Mouse (Mus musculus): ENCODE measurements around the gene Smad3. TPM values are rescaled to one million over a fixed set of nuclear protein-coding genes. Genes with fewer than 3 reads are reported as not detected.

The Smad3 gene
- polyA plus RNA-seq, 1 experiment from 2014 or later: 24.0 TPM

DNA sequence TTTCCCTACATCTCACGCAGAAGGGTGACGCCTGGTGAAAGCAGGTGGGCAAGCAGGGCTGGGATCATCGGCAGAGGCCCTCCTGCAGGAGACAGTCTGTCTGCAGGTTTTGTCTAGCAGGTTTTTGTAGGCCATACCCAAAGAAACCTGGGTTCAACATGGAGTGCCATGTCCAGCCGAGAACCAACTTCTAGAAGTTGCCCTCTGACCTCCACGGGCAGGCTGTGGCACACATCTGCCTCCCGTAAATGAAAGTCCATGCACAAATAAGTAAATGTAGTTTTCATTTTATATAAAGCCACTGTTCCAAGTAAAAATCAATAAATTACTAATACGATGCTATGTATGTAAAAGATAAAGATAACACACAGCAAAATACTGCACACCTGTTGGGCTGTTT is 3.0 kb upstream of the Smad3 start:
- H3K9ac ChIP-seq (ENCODE audit: low read length): no peak overlapping the region
- no peak overlapping the region for H3K4me2 ChIP-seq (ENCODE audit: low read depth, severe bottlenecking)
- H3K27me3 ChIP-seq (ENCODE audit: control insufficient read depth, insufficient read depth, low read length): no peaks in the 10 kb centered on the region
- peaks cover 10% of the 10 kb centered on the region for H3K4me1 ChIP-seq (ENCODE audit: control insufficient read depth, insufficient read depth, low read length)
- no peak for DNase-seq (ENCODE audit: low spot score)
- H3K4me3 ChIP-seq (ENCODE audit: low read depth, low read length): no peak overlapping the region
- no peaks in the 10 kb centered on the region for H3K36me3 ChIP-seq (ENCODE audit: control insufficient read depth, insufficient read depth, low read length)
- H3K27ac ChIP-seq (replicated peaks; ENCODE audit: low read depth, low read length): no peak overlapping the region
- H3K9me3 ChIP-seq (ENCODE audit: control insufficient read depth, low read length): peaks cover 4% of the 10 kb centered on the region; the same call in 1 of the 2 replicates
- WGBS: 94% methylated on average over 7 of the region's 7 CpGs
- no peak for ATAC-seq (ENCODE audit: insufficient number of reproducible peaks, low FRiP score, low TSS enrichment, low read depth)

DNA sequence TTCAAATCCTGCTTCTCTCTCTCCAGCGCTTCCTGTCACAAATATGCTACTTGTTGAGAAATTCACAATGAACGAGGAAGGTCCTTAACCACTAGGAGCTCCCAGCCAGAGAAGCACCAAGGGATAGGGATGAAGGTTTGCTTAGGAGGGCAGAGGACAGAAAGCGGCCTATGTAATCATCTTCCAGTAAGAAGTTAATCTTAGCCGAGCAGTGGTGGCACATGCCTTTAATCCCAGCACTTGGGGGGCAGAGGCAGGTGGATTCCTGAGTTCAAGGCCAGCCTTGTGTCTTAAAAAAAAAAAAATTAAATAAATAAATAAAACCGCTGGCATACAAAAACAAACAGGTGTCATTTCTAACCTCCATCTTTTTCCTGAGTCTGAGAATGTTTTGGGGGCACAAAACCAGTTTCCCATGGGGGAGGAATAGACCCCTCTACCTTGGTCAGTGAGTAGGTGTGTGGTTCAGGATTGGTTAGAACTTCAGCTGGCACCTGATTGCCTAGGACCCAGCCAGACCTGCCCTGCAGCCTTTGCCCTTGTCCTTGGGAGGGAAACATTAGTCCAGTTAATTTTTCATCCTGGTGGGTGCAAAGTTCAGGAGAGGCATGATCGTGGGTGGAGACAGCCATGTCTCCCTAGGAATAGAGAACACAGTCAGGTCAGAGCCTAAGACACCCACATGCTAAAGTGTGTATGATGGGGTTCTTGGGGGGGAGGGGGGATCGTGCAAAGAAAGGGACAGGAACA is 2.4 kb upstream of the Smad3 start:
- DNase-seq (ENCODE audit: low spot score) (no peak), ATAC-seq (ENCODE audit: insufficient number of reproducible peaks, low FRiP score, low TSS enrichment, low read depth) (no peak)
- 83% methylated on average over 7 of the region's 7 CpGs for WGBS
- H3K4me2 ChIP-seq (ENCODE audit: low read depth, severe bottlenecking): no peak overlapping the region; the same call in 1 of the 2 replicates
- H3K36me3 ChIP-seq (ENCODE audit: control insufficient read depth, insufficient read depth, low read length): no peaks in the 10 kb centered on the region
- no peak overlapping the region for H3K4me3 ChIP-seq (ENCODE audit: low read depth, low read length)
- H3K4me1 ChIP-seq (ENCODE audit: control insufficient read depth, insufficient read depth, low read length): peaks cover 16% of the 10 kb centered on the region
- H3K9me3 ChIP-seq (ENCODE audit: control insufficient read depth, low read length): peaks cover 4% of the 10 kb centered on the region; the same call in 1 of the 2 replicates
- H3K9ac ChIP-seq (ENCODE audit: low read length): no peak overlapping the region
- H3K27me3 ChIP-seq (ENCODE audit: control insufficient read depth, insufficient read depth, low read length): no peaks in the 10 kb centered on the region
- no peak overlapping the region for H3K27ac ChIP-seq (replicated peaks; ENCODE audit: low read depth, low read length)

DNA sequence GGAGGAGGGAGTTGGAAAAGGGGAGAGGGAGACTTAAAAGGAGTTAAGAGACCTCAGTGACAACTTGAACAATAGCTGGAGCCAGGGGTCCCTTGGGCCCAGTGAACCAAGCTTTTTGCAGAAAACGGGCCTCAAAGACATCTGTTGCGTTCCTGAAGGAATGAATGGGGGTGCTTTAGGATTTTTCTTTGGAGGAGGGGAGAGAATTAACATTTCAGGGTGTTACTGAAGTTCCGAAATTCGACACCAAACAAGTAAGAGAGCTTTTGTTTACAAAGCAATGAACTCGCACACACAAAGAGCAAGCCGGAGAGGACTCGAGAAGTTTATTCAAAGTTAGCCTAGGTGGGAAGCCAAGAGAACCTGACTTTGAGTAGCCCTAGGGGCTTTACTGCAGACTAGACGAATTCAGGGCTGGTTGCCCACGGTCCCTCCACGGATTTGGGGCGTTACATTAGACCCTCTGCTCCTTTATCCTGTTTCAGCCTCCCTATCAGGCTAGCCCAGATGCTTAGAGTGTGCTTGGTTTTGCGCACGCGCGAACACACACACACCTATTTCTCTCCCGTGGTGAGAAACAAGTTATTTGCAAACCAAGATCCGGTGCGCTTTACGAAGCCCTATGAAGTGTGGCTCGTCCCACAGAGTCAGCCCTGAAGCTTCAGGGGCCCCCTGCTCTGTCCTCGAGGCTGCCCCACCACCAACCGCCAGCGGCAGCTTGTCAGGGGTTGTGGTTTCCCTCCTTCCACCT is 1.0 kb upstream of the Smad3 start:
- no peaks in the 10 kb centered on the region for H3K36me3 ChIP-seq (ENCODE audit: control insufficient read depth, insufficient read depth, low read length)
- H3K27me3 ChIP-seq (ENCODE audit: control insufficient read depth, insufficient read depth, low read length): no peaks in the 10 kb centered on the region
- DNase-seq (ENCODE audit: low spot score) (peak; percentile 80), ATAC-seq (ENCODE audit: insufficient number of reproducible peaks, low FRiP score, low TSS enrichment, low read depth) (no peak)
- peak overlapping the region; percentile 98 for H3K27ac ChIP-seq (replicated peaks; ENCODE audit: low read depth, low read length)
- WGBS: under 1% methylated on average over 23 of the region's 23 CpGs
- peak overlapping the region; percentile 95 for H3K9ac ChIP-seq (ENCODE audit: low read length)
- H3K9me3 ChIP-seq (ENCODE audit: control insufficient read depth, low read length): peaks cover 4% of the 10 kb centered on the region; the same call in 1 of the 2 replicates
- H3K4me2 ChIP-seq (ENCODE audit: low read depth, severe bottlenecking): peak overlapping the region; percentile 79
- peak overlapping the region; percentile 88 for H3K4me3 ChIP-seq (ENCODE audit: low read depth, low read length)
- peaks cover 27% of the 10 kb centered on the region for H3K4me1 ChIP-seq (ENCODE audit: control insufficient read depth, insufficient read depth, low read length)

DNA sequence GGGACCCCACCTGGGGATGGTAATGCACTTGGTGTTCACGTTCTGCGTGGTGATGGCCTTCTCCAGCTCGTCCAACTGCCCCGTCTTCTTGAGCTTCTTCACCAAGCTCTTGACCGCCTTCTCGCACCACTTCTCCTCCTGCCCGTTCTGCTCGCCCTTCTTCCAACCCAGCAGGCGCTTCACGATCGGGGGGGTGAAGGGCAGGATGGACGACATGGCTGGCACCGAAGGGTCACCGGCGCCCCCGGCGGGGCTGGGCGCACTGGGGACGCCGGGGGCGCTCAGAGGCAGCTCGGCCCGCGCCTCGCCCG is 377 bp downstream of the Smad3 start:
- peak overlapping the region; percentile 88 for H3K4me3 ChIP-seq (ENCODE audit: low read depth, low read length)
- WGBS: 0% methylated on average over 26 of the region's 26 CpGs
- H3K9me3 ChIP-seq (ENCODE audit: control insufficient read depth, low read length): peaks cover 4% of the 10 kb centered on the region; the same call in 1 of the 2 replicates
- no peaks in the 10 kb centered on the region for H3K27me3 ChIP-seq (ENCODE audit: control insufficient read depth, insufficient read depth, low read length)
- peak overlapping the region; percentile 95 for H3K9ac ChIP-seq (ENCODE audit: low read length)
- peaks cover 35% of the 10 kb centered on the region for H3K4me1 ChIP-seq (ENCODE audit: control insufficient read depth, insufficient read depth, low read length)
- ATAC-seq (ENCODE audit: insufficient number of reproducible peaks, low FRiP score, low TSS enrichment, low read depth): no peak; the same call in 1 of the 2 replicates
- H3K4me2 ChIP-seq (ENCODE audit: low read depth, severe bottlenecking): peak overlapping the region; percentile 79
- H3K36me3 ChIP-seq (ENCODE audit: control insufficient read depth, insufficient read depth, low read length): no peaks in the 10 kb centered on the region
- DNase-seq (ENCODE audit: low spot score): no peak
- H3K27ac ChIP-seq (replicated peaks; ENCODE audit: low read depth, low read length): peak overlapping the region; percentile 98

DNA sequence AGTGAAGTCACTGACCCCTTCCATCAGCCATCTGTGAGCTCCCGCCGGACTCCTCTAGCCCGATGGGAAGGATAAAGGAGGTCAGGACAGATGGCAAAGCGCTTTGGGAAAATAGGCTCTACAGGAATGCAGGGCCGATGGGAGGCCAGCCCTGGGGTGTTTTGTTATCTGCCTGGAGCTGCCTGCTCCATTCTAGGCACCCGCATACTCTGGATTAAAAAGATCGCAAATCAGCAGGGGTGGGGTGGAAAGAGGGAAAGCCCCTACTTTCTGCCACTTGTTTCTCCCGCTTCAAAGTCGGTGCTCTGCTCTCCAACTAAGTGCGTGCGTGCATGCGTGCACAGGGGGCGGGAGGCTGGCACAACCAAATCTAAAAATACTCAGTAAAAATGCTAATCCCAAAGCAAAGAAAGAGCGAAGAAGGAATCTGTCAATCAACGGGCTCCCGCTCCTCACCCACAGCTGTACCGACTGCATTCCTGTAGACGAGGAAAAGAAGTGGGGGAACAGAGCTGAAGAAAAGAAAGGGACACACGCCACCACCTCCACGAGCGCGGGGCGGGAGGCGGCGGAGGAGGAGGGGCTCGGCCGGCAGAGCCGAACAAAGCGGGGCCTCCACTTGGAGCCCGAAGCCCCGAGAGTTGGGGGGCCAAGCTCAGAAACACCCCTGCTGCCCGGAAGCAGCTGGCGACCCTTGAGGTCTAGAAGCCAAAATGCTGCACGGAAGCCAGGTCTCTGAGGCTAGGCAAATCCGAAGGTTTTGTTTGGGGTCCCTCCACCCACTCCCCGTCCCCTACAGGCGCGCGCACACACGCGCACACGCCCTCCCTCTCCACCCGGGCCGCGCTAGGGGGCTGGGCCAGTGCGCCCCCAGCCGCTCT is 973 bp downstream of the Smad3 start:
- WGBS: under 1% methylated on average over 41 of the region's 47 CpGs
- H3K27me3 ChIP-seq (ENCODE audit: control insufficient read depth, insufficient read depth, low read length): no peaks in the 10 kb centered on the region
- H3K27ac ChIP-seq (replicated peaks; ENCODE audit: low read depth, low read length): peak overlapping the region; percentile 98
- ATAC-seq (ENCODE audit: insufficient number of reproducible peaks, low FRiP score, low TSS enrichment, low read depth) (0 out of 2 replicates have a peak, but pooled peaks have one; percentile 6), DNase-seq (ENCODE audit: low spot score) (peak; percentile 82)
- H3K4me2 ChIP-seq (ENCODE audit: low read depth, severe bottlenecking): peak overlapping the region; percentile 79
- peak overlapping the region; percentile 88 for H3K4me3 ChIP-seq (ENCODE audit: low read depth, low read length)
- peaks cover 35% of the 10 kb centered on the region for H3K4me1 ChIP-seq (ENCODE audit: control insufficient read depth, insufficient read depth, low read length)
- no peaks in the 10 kb centered on the region for H3K36me3 ChIP-seq (ENCODE audit: control insufficient read depth, insufficient read depth, low read length)
- peaks cover 4% of the 10 kb centered on the region; the same call in 1 of the 2 replicates for H3K9me3 ChIP-seq (ENCODE audit: control insufficient read depth, low read length)
- H3K9ac ChIP-seq (ENCODE audit: low read length): peak overlapping the region; percentile 95

DNA sequence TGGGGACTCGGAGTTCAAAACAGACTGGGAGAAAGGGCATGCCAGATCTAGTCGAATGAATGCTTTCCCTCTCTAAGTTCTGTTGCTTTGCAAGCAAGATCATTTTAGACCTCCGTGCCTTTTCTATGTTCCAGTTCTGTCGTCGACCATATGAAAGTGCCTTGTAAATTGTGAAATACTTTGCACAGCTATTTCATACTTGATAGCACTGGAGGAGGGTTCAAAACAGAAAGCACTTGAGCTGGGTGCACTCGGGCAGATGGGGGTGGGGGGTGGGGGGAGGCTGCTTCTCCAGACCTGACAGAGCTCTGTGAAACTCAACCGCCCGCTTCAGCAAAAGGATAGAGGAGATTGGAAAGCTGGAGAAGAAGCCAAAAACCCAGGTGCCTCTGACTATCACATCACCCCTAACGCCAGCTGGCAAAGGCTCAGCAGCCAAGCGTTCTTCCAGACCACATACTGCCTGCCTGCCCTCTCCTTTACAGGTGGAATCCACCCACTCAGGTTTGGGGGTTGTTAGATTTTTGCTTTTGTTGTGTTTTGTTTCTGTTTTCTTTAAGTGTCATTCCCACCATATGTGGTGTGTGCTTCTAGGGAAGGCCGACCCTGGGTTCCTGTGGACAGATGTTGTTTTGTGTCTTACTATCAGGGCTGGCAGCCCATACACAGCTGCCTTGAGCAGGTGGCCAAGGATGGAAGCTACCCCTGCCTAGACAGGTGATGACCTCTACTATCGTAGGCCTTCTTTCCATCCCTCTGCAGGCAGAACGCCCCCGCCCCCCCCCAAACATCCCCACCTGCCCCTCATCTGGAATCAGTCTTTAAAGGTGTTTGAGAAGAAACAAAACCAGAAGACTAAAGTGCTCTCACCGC is 1.9 kb downstream of the Smad3 start:
- peak overlapping the region; percentile 79 for H3K4me2 ChIP-seq (ENCODE audit: low read depth, severe bottlenecking)
- H3K4me1 ChIP-seq (ENCODE audit: control insufficient read depth, insufficient read depth, low read length): peaks cover 35% of the 10 kb centered on the region

DNA sequence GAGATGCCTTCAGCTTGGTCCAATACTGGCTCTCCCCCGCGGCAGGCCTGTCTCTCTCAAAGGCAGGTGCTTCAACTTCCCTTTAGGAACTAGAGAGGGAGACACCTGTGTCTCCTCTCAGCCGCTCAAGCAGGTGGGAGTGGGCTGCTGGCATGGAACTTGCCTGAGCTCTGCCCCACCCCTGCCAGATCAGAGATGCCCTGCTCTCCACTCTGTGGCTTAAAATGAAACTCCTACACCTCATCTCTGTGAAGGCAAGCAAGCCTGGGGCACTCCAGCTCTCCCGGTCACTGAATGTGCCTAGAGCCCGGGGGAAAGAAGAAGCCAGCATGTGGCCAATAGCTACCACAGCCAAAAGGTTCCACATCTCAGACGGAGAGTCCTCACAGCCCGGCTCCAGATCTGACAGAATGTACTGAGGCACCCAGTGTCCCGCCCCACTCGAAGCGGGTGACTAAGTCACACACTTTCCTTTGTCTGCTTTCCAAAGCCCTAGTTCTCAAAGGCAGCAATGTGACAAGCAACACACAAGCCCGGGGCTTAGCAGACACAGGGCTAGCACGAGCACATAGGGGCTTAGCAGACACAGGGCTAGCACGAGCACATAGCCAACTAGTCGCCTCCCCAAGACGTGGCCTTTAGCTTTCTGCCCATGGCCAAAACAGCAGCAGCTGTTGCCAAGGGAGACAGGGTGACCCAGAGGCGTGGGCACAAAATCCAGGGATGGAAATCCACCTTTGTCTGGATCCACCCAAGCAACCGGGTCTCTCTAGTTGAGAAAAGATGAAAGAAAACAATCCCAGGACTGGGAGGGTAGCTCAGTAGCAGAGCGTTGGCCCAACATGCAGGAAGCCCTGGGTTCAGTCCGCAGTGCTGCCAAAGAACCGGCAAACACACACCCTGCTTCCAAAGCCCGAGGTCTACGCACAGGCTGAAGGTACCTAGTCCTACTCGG is 3.0 kb downstream of the Smad3 start:
- Histone ChIP-seq H3K4me1 (ENCODE audit: control insufficient read depth, insufficient read depth, low read length) (peaks cover 43% of the 10 kb centered on the region), H3K9me3 (ENCODE audit: control insufficient read depth, low read length) (no peaks in the 10 kb centered on the region), H3K9ac (ENCODE audit: low read length) (peak overlapping the region; percentile 19; the same call in 1 of the 2 replicates), H3K4me3 (ENCODE audit: low read depth, low read length) (peak overlapping the region; percentile 88; the same call in 1 of the 2 replicates), H3K27ac (replicated peaks; ENCODE audit: low read depth, low read length) (no peak overlapping the region), H3K27me3 (ENCODE audit: control insufficient read depth, insufficient read depth, low read length) (no peaks in the 10 kb centered on the region), H3K36me3 (ENCODE audit: control insufficient read depth, insufficient read depth, low read length) (no peaks in the 10 kb centered on the region), H3K4me2 (ENCODE audit: low read depth, severe bottlenecking) (peak overlapping the region; percentile 79)
- ATAC-seq (ENCODE audit: insufficient number of reproducible peaks, low FRiP score, low TSS enrichment, low read depth): no peak
- 66% methylated on average over 23 of the region's 23 CpGs for WGBS
- no peak for DNase-seq (ENCODE audit: low spot score)

More for the DNA sequence above, 1.9 kb downstream of the Smad3 start:
- ATAC-seq (ENCODE audit: insufficient number of reproducible peaks, low FRiP score, low TSS enrichment, low read depth): no peak
- no peak for DNase-seq (ENCODE audit: low spot score)
- Histone ChIP-seq H3K27ac (replicated peaks; ENCODE audit: low read depth, low read length) (peak overlapping the region; percentile 98), H3K27me3 (ENCODE audit: control insufficient read depth, insufficient read depth, low read length) (no peaks in the 10 kb centered on the region), H3K36me3 (ENCODE audit: control insufficient read depth, insufficient read depth, low read length) (no peaks in the 10 kb centered on the region), H3K4me3 (ENCODE audit: low read depth, low read length) (peak overlapping the region; percentile 88), H3K9me3 (ENCODE audit: control insufficient read depth, low read length) (no peaks in the 10 kb centered on the region), H3K9ac (ENCODE audit: low read length) (peak overlapping the region; percentile 95)
- WGBS: 40% methylated on average over 15 of the region's 15 CpGs

Data from limb, embryonic 11.5 days (tissue).